Mouse (Mus musculus) small intestine, adult 2 months (tissue): ENCODE measurements around the gene Pcgf6.

Experiments
- CTCF ChIP-seq: fragments of 200-500 bp; IDR thresholded peaks from 2 replicates; pipeline ENCODE4 v1.5.1; 2012; ENCODE audit warnings: low read depth, mild to moderate bottlenecking, control low read depth, inconsistent platforms, low read length, moderate library complexity, mixed read lengths; ENCODE audit not compliant: insufficient replicate concordance, insufficient read length; ENCODE audit errors: extremely low read depth
- POLR2A ChIP-seq: fragments of 200-500 bp; IDR thresholded peaks from 2 replicates; pipeline ENCODE4 v1.6.1; 2012; ENCODE audit warnings: low read depth, mild to moderate bottlenecking, control low read depth, inconsistent platforms, low read length, moderate library complexity

- TF ChIP-seq CTCF (no peak), POLR2A (no peak)
Measured at GRCm38 (mm10) chr19:46989479-46990152, 61.1 kb downstream of the Pcgf6 start.
